Mouse (Mus musculus) heart, postnatal 4 days (tissue): ENCODE measurements at regions not wholly inside any gene's neighbourhood (a gene's known extent, or its start where the extent isn't known, plus 50 kb on each side); places are given as distances from the start of the nearest gene placed in this dataset.
"Not testable (repeated sequence)": the region's sequence is repeated elsewhere in the genome, so short reads cannot be mapped to it uniquely, and the experiment has no call there.

Experiments used
- DNase-seq: peaks from one replicate; pipeline ENCODE4 v3.0.0; 2021

- DNase-seq: no peak
These were observed 52.4 kb downstream of the Gm13691 start for GRCm38 (mm10) chr2:84042793-84043192.

DNA sequence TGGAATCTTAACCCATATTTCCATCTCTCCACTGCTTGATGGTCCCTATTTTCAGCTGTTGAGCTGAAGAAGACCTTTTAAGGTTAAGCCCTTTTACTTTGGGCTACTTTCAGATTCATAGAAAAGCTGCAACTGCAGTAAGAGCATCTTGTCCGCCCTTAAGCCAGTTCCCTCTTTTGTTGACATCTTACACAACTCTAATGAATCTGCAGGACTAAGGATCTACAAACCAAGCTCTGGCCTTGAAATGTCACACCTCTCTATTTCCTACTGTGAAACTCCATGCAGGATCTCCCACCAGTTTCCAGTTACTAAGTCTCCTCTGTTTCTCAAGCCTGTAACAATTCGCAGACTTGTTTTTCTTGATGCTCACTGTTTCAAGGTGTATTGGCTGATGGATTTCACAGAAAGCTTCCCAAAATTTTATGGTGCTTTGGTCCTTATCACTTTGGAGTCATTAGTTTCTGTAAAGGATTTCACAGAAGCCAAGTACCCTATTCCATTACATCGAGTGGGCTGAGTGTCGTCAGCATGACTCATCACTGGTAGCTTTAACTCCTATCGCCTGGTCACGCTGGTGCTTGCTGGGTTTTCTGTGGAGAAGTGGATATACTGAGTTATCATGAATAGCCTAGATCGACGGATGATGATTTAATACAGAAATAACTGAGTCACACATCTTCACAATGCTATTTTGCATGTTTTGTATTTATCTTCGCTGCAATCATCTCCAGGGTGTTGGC, 58.2 kb downstream of the Gm13691 start:
- no peak for DNase-seq

DNA sequence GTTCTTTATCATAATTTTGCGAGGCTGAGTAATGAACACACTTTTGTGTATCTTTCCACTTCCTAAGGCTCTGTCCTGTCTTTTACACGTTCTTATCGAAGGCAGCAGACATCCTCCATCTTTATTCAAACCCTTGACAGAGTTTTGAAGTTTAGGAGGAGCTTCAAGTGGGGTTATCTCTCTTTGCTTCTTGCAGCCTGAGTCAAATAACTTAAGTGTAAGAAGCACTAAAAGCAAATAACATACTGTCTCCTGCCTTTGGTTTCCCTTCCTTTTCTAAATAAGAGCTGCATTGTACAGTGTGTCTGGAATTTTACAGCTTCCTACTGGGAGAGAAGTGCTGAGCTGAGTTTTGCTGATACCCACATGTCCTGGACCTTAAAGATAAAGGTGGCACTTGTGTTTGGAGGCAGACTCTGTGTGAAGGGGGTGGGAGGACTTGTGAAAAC, 61.6 kb downstream of the Gm13691 start:
- DNase-seq: no peak

DNA sequence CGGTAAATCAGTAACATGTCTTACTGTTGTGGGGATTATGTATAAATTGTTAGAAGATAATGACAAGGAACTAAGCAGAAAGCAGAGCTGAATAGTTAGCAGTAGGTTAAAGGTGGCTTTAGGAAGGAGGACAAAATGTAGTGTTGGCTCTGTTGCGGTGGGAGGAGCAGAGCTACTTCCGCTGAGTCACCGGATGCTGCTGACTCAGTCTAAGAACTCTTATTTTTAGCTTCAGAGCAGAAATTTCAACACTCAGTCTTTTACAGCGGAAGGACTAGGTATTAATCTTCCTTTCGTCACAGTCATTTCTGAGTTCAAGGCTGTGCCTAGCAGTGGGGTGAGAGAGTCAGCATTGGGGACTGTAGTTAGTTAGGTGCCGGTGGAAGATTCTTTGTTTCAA, 68.9 kb downstream of the Gm13691 start:
- DNase-seq: no peak

GRCm38 (mm10) chr2:84061221-84061620, 70.9 kb downstream of the Gm13691 start:
- DNase-seq: no peak

DNA sequence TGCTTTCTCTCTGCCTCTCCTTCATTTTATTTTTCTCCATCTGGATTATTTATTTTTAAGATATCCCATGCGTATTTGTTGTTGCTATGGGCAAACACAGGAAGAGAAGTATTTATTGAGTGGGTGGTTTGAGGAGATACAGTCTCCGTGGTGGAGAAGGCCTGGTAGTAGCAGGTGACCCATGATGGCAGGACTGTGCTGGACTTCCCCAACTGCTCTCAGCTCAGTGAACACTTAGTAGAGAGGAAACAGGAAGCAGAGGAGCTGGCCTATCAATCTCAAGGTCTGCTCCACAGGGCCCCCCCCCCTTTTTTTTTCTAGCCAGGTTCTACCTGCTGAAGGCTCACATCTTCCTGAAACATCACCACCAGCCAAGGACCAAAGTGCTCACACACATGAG, 74.0 kb downstream of the Gm13691 start:
- DNase-seq: no peak

DNA sequence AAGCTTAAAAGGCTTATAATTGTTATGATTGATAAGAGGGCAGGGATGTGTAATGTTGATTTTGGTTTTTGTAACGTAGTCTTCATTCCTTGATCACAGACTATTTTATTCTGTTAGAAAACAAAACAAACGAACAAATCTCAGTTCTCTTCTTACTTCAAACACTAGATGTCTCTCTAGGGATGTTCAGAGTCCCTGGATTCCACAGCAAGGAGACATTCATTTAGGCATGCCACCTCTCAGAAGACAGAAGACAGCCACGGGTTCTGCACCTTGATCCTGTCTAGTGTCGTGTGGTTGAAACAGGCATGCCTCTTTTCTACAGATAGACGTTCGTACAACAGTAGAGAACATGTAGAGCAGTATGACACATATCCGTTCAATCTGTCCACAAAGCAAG, 74.7 kb downstream of the Gm13691 start:
- DNase-seq: no peak

DNA sequence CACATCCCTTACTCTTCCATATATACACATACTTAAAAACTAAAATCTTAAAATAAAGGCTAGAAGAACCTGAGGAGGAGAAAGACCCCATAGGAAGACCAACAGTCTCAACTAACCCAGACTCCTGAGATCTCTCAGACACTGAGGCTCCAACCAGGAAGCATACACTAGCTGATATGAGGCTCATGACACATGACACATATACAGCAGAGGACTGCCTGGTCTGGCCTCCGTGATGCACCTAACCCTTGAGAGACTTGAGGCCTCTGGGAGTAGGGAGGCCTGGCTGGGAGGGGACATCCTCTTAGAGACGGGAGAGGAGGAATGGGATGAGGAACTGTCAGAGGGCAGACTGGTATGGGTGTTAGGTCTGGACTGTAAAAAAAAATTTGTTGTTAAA, 75.4 kb downstream of the Gm13691 start:
- no peak for DNase-seq

- no peak for DNase-seq
These were observed 75.9 kb downstream of the Gm13691 start for GRCm38 (mm10) chr2:84066151-84066693.

DNA sequence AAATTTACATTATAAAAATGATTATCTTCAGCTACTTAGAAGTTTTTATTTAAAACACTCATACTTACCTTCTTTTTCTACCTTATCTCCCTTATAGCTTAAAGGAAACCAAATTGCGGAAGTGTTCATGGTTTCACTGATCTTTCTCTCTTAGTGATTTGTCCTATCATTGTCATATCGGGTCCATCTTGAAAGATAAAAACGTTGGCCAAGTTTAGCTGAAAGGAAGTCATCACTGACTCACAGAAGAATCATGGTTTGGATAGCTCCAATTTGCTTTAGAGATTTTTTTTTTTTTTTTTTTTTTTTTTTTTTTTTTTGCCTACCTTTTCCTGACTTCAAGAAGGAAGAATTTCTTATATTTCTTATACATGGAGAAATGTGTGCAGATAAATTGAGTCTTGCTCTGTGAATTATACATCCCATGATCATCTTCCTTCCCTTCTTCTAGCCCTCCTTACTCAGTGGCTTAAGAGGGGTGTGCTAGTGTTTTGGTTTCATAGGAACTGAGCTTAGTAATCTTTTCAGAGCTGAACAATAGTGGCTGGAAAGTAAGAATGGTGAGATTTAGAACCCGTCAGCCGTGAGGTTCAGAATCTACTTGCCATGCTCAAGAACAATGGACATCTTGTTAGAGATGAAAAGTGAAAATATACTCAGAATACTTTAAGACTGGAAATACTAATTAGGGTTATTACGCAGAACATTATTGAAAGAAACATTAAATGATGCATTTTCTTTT, 76.6 kb downstream of the Gm13691 start:
- no peak for DNase-seq

- DNase-seq: no peak
These were observed 78.3 kb downstream of the Gm13691 start for GRCm38 (mm10) chr2:84068617-84069016.

DNA sequence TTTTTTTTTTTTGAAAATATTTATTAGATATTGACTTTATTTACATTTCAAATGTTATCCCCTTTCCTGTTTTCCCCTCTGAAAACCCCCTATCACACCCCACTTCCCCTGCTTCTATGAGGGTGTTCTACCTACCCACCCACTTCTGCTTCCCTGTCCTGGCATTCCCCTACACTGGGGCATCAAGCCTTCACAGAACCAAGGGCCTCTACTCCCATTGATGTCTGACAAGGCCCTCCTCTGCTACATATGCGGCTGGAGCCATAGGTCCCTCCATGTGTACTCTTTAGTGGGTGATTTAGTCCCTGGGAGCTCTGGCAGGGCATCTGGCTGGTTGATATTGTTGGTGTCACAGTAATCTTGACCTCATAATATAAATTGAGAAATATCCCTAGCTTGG, 79.1 kb downstream of the Gm13691 start:
- not testable (repeated sequence) for DNase-seq

GRCm38 (mm10) chr2:84072881-84073583, 82.7 kb downstream of the Gm13691 start:
- DNase-seq: no peak

DNA sequence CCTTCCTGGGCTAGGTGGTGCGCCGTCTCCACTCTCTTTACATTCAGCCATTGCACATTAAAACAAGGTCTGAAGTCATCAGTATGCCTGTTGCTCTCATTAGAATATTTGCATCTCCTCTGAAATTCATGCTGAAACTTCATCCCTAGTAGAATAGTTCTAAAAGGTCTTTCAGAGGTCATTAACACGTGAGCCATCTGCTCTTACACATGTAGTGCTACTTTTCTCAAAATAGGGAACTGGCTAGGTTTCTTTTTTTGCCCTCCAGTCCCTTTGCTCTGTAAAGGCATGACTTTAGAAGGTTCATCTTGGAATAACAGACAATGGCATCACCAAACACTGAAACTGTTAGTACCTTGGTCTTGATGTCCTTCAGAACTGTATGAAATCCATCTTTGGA, 85.6 kb downstream of the Gm13691 start:
- DNase-seq: no peak

GRCm38 (mm10) chr2:84079284-84079683, 88.9 kb downstream of the Gm13691 start:
- no peak for DNase-seq

- no peak for DNase-seq
These were observed 89.9 kb downstream of the Gm13691 start for GRCm38 (mm10) chr2:84080228-84080627.

- no peak for DNase-seq
These were observed 104.4 kb downstream of the Gm13691 start for GRCm38 (mm10) chr2:84094751-84095150.

GRCm38 (mm10) chr2:84098746-84099145, 108.4 kb downstream of the Gm13691 start:
- DNase-seq: no peak

DNA sequence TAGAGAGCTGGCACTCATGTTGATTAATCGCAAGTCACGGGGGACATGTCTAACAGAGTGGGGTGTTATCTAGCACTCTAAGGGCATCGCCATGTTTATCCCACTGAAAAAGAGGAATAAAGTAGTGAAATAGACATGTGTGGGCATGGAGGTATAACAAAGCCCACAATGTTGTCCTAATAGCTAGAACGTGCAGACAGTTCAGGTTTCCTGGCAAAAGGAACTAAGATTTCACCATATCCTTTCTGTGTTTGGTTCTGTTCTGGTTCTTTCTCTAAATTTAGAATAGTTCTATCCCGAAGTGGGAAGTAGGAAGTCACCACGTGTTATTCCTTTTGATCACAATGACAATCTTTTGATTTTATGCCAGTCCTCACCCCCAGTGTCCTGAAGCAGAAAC, 123.2 kb downstream of the Gm13691 start:
- DNase-seq: no peak

GRCm38 (mm10) chr2:84119839-84120238, 129.5 kb downstream of the Gm13691 start:
- DNase-seq: no peak

DNA sequence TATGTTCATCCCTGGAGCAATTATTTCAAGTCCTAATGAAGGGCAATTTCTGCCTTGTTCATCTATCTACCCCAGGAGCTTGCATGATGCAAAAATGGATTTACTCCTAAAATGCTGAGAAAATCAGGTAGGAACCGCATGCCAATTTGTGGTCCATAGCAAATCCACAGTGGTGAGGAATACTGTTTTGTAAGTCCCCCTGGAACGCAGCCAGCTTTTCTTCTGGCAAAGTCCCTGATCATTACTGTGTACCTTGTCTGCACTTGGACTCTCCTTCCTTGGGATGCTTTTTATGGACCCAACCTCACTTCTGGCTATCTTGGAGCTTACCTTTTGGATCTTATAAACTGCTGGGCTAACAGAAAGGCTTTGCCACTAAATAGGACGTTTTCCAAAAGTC, 137.2 kb downstream of the Gm13691 start:
- peak; percentile 11 for DNase-seq

DNA sequence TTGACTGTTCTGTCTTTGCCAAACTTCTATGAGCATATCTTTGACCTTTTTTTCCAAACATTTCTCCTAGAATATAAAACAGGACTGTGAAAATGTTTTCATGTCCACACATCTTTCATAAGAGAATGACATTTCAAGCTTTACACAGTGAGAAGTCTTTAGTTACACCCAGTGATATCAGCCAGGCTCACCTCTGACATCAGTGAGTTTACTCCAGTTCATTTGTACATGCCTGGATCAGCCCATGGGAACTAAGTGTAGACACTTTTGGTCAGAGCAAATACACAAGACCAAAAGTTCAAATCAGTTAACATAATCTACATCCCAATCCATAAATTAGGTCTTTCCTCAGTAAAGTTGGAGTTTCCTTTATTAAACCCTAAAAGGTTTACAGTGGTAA, 171.4 kb downstream of the Gm13691 start:
- DNase-seq: no peak

- no peak for DNase-seq
These were observed 183.1 kb downstream of the Gm13691 start for GRCm38 (mm10) chr2:84173450-84173849.
